Mouse (Mus musculus): Measurements from ENCODE around the gene Wbp1. TPM values are rescaled to one million over a fixed set of nuclear protein-coding genes. Genes with fewer than 3 reads are reported as not detected.

Gene Wbp1
- polyA plus RNA-seq, 1 experiment, result 82.4 TPM

DNA sequence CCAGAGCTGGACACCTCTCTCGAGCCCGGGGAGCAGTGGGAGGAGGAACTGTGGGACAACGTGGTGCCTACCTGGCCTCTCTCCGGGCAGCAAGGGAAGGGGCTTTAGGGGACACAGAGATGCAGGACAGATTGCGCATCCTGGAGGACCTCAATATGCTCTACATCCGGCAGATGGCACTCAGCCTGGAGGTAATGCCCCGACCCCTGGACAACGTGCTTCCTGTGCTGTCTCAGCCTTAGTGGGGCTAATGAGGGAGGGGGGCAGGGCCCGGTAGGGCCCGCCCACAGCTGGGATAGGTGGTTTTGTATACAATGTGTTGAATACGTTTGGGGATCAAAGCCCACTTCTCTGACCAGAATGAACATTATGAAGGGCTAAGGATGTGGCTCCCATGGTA, 16.7 kb upstream of the Wbp1 start:
- Histone ChIP-seq H3K27me3 (ENCODE audit: control insufficient read depth, insufficient read depth, insufficient read length) (no peaks in the 10 kb centered on the region), H3K36me3 (ENCODE audit: control insufficient read depth, insufficient read depth) (peaks cover 10% of the 10 kb centered on the region), H3K79me2 (ENCODE audit: control insufficient read depth, insufficient read depth) (peaks cover 76% of the 10 kb centered on the region), H3K79me3 (ENCODE audit: low read depth) (peaks cover 34% of the 10 kb centered on the region), H3ac (ENCODE audit: control insufficient read depth, insufficient read length, low read depth) (peak overlapping the region; percentile 84), H3K4me3 (ENCODE audit: insufficient read depth, poor library complexity, severe bottlenecking) (peak overlapping the region; percentile 64)
- TF ChIP-seq MAX (IDR thresholded peaks at IDR 0.05) (peak; percentile 72), MYOD1 (IDR thresholded peaks at IDR 0.05; ENCODE audit: control insufficient read depth, insufficient read length, low read depth) (no peak), MYOG (IDR thresholded peaks at IDR 0.05; ENCODE audit: control insufficient read depth, extremely low read depth, insufficient read length) (no peak), CTCF (IDR thresholded peaks at IDR 0.05; ENCODE audit: control insufficient read depth, insufficient read depth, insufficient read length) (peak; percentile 4), CEBPB (IDR thresholded peaks at IDR 0.05; ENCODE audit: low read depth) (no peak)

GRCm38 (mm10) chr6:83137576-83137950, 16.2 kb upstream of the Wbp1 start:
- peak overlapping the region; percentile 84 for H3ac ChIP-seq (ENCODE audit: control insufficient read depth, insufficient read length, low read depth)

GRCm38 (mm10) chr6:83136881-83137575, 15.7 kb upstream of the Wbp1 start:
- Histone ChIP-seq H3K4me3 (ENCODE audit: insufficient read depth, poor library complexity, severe bottlenecking) (peak overlapping the region; percentile 64), H3K79me2 (ENCODE audit: control insufficient read depth, insufficient read depth) (peaks cover 66% of the 10 kb centered on the region), H3K36me3 (ENCODE audit: control insufficient read depth, insufficient read depth) (peaks cover 10% of the 10 kb centered on the region)

More at GRCm38 (mm10) chr6:83137576-83137950, 16.2 kb upstream of the Wbp1 start:
- TF ChIP-seq CEBPB (IDR thresholded peaks at IDR 0.05; ENCODE audit: low read depth) (no peak), MYOD1 (IDR thresholded peaks at IDR 0.05; ENCODE audit: control insufficient read depth, insufficient read length, low read depth) (peak; percentile 99), CTCF (IDR thresholded peaks at IDR 0.05; ENCODE audit: control insufficient read depth, insufficient read depth, insufficient read length) (no peak), USF1 (IDR thresholded peaks at IDR 0.05; ENCODE audit: low read depth) (no peak), MYOG (IDR thresholded peaks at IDR 0.05; ENCODE audit: control insufficient read depth, extremely low read depth, insufficient read length) (no peak), MAX (IDR thresholded peaks at IDR 0.05) (peak; percentile 55)
- Histone ChIP-seq H3K27me3 (ENCODE audit: control insufficient read depth, insufficient read depth, insufficient read length) (no peaks in the 10 kb centered on the region), H3K36me3 (ENCODE audit: control insufficient read depth, insufficient read depth) (peaks cover 10% of the 10 kb centered on the region), H3K79me2 (ENCODE audit: control insufficient read depth, insufficient read depth) (peaks cover 72% of the 10 kb centered on the region), H3K79me3 (ENCODE audit: low read depth) (peaks cover 34% of the 10 kb centered on the region), H3K4me3 (ENCODE audit: insufficient read depth, poor library complexity, severe bottlenecking) (peak overlapping the region; percentile 64)

GRCm38 (mm10) chr6:83136291-83136880, 15.0 kb upstream of the Wbp1 start:
- peaks cover 34% of the 10 kb centered on the region for H3K79me3 ChIP-seq (ENCODE audit: low read depth)
- H3K27me3 ChIP-seq (ENCODE audit: control insufficient read depth, insufficient read depth, insufficient read length), result no peaks in the 10 kb centered on the region
- peaks cover 60% of the 10 kb centered on the region for H3K79me2 ChIP-seq (ENCODE audit: control insufficient read depth, insufficient read depth)
- H3K36me3 ChIP-seq (ENCODE audit: control insufficient read depth, insufficient read depth), result peaks cover 10% of the 10 kb centered on the region
- peak overlapping the region; percentile 84 for H3ac ChIP-seq (ENCODE audit: control insufficient read depth, insufficient read length, low read depth)
- H3K4me3 ChIP-seq (ENCODE audit: insufficient read depth, poor library complexity, severe bottlenecking), result peak overlapping the region; percentile 64
- TF ChIP-seq MAX (IDR thresholded peaks at IDR 0.05) (peak; percentile 50), MYOD1 (IDR thresholded peaks at IDR 0.05; ENCODE audit: control insufficient read depth, insufficient read length, low read depth) (no peak)

More at GRCm38 (mm10) chr6:83136881-83137575, 15.7 kb upstream of the Wbp1 start:
- TF ChIP-seq MYOG (IDR thresholded peaks at IDR 0.05; ENCODE audit: control insufficient read depth, extremely low read depth, insufficient read length) (no peak), MAX (IDR thresholded peaks at IDR 0.05) (no peak), MYOD1 (IDR thresholded peaks at IDR 0.05; ENCODE audit: control insufficient read depth, insufficient read length, low read depth) (no peak), FOSL1 (IDR thresholded peaks at IDR 0.05; ENCODE audit: insufficient read depth, low read length, poor library complexity, severe bottlenecking) (no peak), CEBPB (IDR thresholded peaks at IDR 0.05; ENCODE audit: low read depth) (no peak), USF1 (IDR thresholded peaks at IDR 0.05; ENCODE audit: low read depth) (no peak), CTCF (IDR thresholded peaks at IDR 0.05; ENCODE audit: control insufficient read depth, insufficient read depth, insufficient read length) (no peak)
- H3K79me3 ChIP-seq (ENCODE audit: low read depth), result peaks cover 34% of the 10 kb centered on the region
- peak overlapping the region; percentile 83 for H3ac ChIP-seq (ENCODE audit: control insufficient read depth, insufficient read length, low read depth)
- no peaks in the 10 kb centered on the region for H3K27me3 ChIP-seq (ENCODE audit: control insufficient read depth, insufficient read depth, insufficient read length)

DNA sequence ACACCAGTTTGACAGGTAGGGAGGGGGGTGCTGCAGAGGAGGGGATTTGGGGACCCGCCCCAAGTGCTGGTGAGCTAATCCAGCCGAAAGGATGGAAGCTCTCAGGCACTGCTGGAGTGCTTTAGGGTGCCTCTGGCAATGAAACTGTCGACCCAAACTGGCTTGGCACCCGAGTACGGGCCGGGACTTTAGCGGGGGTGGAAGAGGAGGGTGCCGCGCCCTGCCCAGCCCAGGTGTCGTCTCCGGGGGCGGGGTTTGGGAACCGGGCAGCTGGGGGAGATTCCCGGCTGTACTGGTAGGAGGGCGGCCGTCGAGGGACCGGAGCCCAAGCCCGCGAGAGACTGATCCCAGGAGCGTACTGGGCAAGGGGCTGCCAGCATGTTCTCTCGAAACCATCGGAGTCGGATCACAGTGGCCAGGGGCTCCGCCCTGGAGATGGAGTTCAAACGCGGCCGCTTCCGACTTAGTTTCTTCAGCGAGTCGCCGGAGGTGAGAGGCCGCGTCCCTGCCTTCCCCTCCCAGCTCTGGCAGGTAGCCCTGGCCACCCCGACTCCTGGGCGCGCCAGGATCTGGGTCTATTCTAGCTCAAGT, 14.3 kb upstream of the Wbp1 start:
- TF ChIP-seq MYOG (IDR thresholded peaks at IDR 0.05; ENCODE audit: control insufficient read depth, extremely low read depth, insufficient read length), result no peak
- TF ChIP-seq CTCF (IDR thresholded peaks at IDR 0.05; ENCODE audit: control insufficient read depth, insufficient read depth, insufficient read length), result no peak
- TF ChIP-seq MYOD1 (IDR thresholded peaks at IDR 0.05; ENCODE audit: control insufficient read depth, insufficient read length, low read depth), result no peak
- no peak for TF ChIP-seq FOSL1 (IDR thresholded peaks at IDR 0.05; ENCODE audit: insufficient read depth, low read length, poor library complexity, severe bottlenecking)
- no peak for TF ChIP-seq CEBPB (IDR thresholded peaks at IDR 0.05; ENCODE audit: low read depth)
- no peak for TF ChIP-seq USF1 (IDR thresholded peaks at IDR 0.05; ENCODE audit: low read depth)
- no peak for TF ChIP-seq MAX (IDR thresholded peaks at IDR 0.05)
- peaks cover 53% of the 10 kb centered on the region for H3K79me2 ChIP-seq (ENCODE audit: control insufficient read depth, insufficient read depth)
- peak overlapping the region; percentile 84 for H3ac ChIP-seq (ENCODE audit: control insufficient read depth, insufficient read length, low read depth)
- peak overlapping the region; percentile 64 for H3K4me3 ChIP-seq (ENCODE audit: insufficient read depth, poor library complexity, severe bottlenecking)
- H3K36me3 ChIP-seq (ENCODE audit: control insufficient read depth, insufficient read depth), result peaks cover 10% of the 10 kb centered on the region
- H3K27me3 ChIP-seq (ENCODE audit: control insufficient read depth, insufficient read depth, insufficient read length), result no peaks in the 10 kb centered on the region
- H3K79me3 ChIP-seq (ENCODE audit: low read depth), result peaks cover 34% of the 10 kb centered on the region
